Mouse (Mus musculus): ENCODE measurements around the gene Disp2. TPM values are rescaled to one million over a fixed set of nuclear protein-coding genes. Genes with fewer than 3 reads are reported as not detected.

Gene Disp2
- polyA plus RNA-seq, 1 experiment from 2014 or later: 2.3 TPM

DNA sequence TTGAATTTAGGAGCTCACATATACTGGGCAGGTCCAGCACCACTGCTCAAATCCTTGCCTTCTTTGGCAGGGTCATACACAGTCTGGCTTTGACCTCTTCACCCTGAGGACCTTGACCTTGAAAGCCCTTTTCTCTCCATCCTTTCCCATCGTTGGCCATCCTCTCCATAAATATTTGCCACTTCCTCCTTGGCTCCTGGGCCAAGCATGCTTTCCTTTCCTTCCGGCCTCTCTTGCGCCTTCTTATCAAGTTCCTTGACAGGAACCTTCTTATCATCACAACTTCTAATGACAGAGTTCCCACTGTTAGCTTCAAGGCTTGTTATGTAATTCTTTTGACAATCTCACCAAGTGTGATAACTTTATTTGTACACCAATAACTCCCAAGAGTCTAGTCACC lies 25.6 kb downstream of the Disp2 start:
- no peaks in the 10 kb centered on the region for H3K36me3 ChIP-seq (ENCODE audit: control insufficient read depth, insufficient read depth, low read length)
- H3K9ac ChIP-seq (ENCODE audit: low read depth, low read length): no peak overlapping the region
- no peak overlapping the region for H3K4me3 ChIP-seq (ENCODE audit: low read depth, low read length)
- WGBS: 68% methylated on average over 3 of the region's 3 CpGs
- H3K4me1 ChIP-seq (ENCODE audit: control insufficient read depth, insufficient read depth, low read length): no peaks in the 10 kb centered on the region
- H3K9me3 ChIP-seq (ENCODE audit: control insufficient read depth, low read length): no peaks in the 10 kb centered on the region
- H3K27ac ChIP-seq (replicated peaks; ENCODE audit: low read depth, low read length): no peak overlapping the region
- H3K4me2 ChIP-seq (ENCODE audit: low read depth, low read length): no peak overlapping the region
- no peaks in the 10 kb centered on the region for H3K27me3 ChIP-seq (replicated peaks; ENCODE audit: control insufficient read depth, insufficient read depth, low read length)
- no peak for ATAC-seq (ENCODE audit: low read depth)
- DNase-seq (ENCODE audit: low spot score): no peak

DNA sequence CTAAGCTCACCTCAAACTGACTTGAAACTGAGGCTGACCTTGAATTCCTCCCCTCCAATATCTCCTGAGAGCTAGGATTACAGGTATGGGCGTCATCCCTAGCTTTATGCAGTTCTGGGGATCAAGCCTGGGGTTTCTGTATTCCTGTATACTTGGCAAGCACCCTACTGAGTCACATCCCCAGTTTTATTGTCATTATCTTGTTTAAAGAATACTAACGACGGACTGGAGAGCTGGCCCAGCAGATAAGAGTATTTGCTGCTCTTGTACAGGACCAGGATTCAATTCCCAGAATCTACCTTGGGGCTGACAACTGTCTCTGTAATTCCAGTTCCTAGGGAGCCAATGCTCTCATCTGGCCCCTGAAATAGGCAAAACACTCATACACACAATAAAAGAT lies 26.2 kb downstream of the Disp2 start:
- 45% methylated on average over 3 of the region's 3 CpGs for WGBS
- H3K4me3 ChIP-seq (ENCODE audit: low read depth, low read length): no peak overlapping the region
- DNase-seq (ENCODE audit: low spot score): no peak
- H3K9me3 ChIP-seq (ENCODE audit: control insufficient read depth, low read length): no peaks in the 10 kb centered on the region
- no peak for ATAC-seq (ENCODE audit: low read depth)
- H3K4me2 ChIP-seq (ENCODE audit: low read depth, low read length): no peak overlapping the region
- H3K9ac ChIP-seq (ENCODE audit: low read depth, low read length): no peak overlapping the region
- H3K27me3 ChIP-seq (replicated peaks; ENCODE audit: control insufficient read depth, insufficient read depth, low read length): no peaks in the 10 kb centered on the region
- no peaks in the 10 kb centered on the region for H3K4me1 ChIP-seq (ENCODE audit: control insufficient read depth, insufficient read depth, low read length)
- no peak overlapping the region for H3K27ac ChIP-seq (replicated peaks; ENCODE audit: low read depth, low read length)
- no peaks in the 10 kb centered on the region for H3K36me3 ChIP-seq (ENCODE audit: control insufficient read depth, insufficient read depth, low read length)

DNA sequence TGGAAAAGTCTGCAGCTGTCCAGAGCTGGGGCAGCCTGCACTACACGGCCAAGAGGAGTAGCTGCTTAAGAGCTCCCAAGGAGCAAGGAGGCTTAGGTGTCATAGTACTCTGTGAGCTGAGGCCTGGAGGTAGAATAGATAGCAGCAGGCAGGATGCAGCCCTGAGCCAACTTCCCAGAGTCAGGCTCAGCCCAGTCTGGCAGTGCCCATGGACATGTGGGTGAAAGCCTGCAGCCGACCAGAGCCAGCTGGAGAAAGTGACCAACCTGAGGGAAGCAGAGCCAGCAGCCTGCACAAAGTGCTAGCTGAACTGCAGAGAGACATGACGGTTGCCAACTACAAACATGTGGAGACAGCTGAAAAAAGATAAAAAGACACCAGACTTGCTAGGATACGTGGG lies 27.3 kb downstream of the Disp2 start:
- Histone ChIP-seq H3K4me3 (ENCODE audit: low read depth, low read length) (no peak overlapping the region), H3K36me3 (ENCODE audit: control insufficient read depth, insufficient read depth, low read length) (no peaks in the 10 kb centered on the region), H3K9me3 (ENCODE audit: control insufficient read depth, low read length) (no peaks in the 10 kb centered on the region), H3K27me3 (replicated peaks; ENCODE audit: control insufficient read depth, insufficient read depth, low read length) (no peaks in the 10 kb centered on the region), H3K27ac (replicated peaks; ENCODE audit: low read depth, low read length) (no peak overlapping the region), H3K9ac (ENCODE audit: low read depth, low read length) (no peak overlapping the region), H3K4me2 (ENCODE audit: low read depth, low read length) (no peak overlapping the region), H3K4me1 (ENCODE audit: control insufficient read depth, insufficient read depth, low read length) (no peaks in the 10 kb centered on the region)
- ATAC-seq (ENCODE audit: low read depth) (no peak), DNase-seq (ENCODE audit: low spot score) (no peak)
- WGBS: 53% methylated on average over 4 of the region's 4 CpGs

DNA sequence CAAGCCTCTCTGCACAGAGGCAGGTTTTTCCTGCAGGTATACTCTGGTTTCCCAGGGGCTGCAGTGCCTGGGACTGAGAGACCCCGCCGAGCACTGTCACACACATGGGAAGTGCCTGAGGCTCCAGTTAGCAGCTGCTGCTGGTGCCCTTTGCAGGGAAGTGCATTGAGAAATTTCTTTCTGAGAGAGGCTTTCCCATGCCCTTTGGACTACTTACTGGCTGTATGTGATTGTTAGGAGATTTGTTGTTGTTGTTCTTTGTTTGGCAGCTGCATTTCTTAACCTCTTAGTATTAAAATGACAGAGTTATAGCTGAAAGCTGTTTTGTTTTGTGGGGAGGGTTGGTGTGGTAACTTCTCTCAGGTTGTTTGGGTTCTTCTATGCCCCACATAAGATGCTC lies 31.3 kb downstream of the Disp2 start:
- H3K9me3 ChIP-seq (ENCODE audit: control insufficient read depth, low read length): no peaks in the 10 kb centered on the region
- H3K9ac ChIP-seq (ENCODE audit: low read depth, low read length): no peak overlapping the region
- H3K36me3 ChIP-seq (ENCODE audit: control insufficient read depth, insufficient read depth, low read length): no peaks in the 10 kb centered on the region
- no peaks in the 10 kb centered on the region for H3K27me3 ChIP-seq (replicated peaks; ENCODE audit: control insufficient read depth, insufficient read depth, low read length)
- H3K4me1 ChIP-seq (ENCODE audit: control insufficient read depth, insufficient read depth, low read length): peaks cover 5% of the 10 kb centered on the region; the same call in 1 of the 2 replicates
- WGBS: 6% methylated on average over 2 of the region's 2 CpGs
- no peak overlapping the region for H3K4me3 ChIP-seq (ENCODE audit: low read depth, low read length)
- ATAC-seq (ENCODE audit: low read depth): no peak
- DNase-seq (ENCODE audit: low spot score): no peak
- no peak overlapping the region for H3K4me2 ChIP-seq (ENCODE audit: low read depth, low read length)
- H3K27ac ChIP-seq (replicated peaks; ENCODE audit: low read depth, low read length): no peak overlapping the region

DNA sequence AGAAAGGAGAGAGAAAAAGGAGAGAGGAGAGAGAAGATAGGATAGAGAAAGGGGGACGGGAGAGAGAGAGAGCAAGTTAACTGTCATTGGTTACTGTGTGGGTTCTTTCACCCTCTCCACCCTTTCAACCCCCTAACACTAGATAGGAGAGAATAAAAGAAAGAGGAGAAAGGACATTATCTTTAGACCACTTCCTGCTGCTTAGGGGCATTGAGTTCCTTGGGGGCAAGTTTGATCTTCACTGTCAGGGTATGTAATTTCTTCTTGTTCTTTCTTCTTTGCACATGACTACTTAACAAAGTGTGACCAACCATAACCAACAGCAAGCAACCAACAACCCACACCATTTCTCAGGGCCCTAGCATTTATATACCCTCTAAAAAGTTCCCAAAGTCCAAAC lies 33.2 kb downstream of the Disp2 start:
- Histone ChIP-seq H3K4me2 (ENCODE audit: low read depth, low read length) (no peak overlapping the region), H3K27me3 (replicated peaks; ENCODE audit: control insufficient read depth, insufficient read depth, low read length) (no peaks in the 10 kb centered on the region), H3K36me3 (ENCODE audit: control insufficient read depth, insufficient read depth, low read length) (peaks cover 10% of the 10 kb centered on the region), H3K27ac (replicated peaks; ENCODE audit: low read depth, low read length) (no peak overlapping the region), H3K4me1 (ENCODE audit: control insufficient read depth, insufficient read depth, low read length) (peaks cover 5% of the 10 kb centered on the region; the same call in 1 of the 2 replicates), H3K9me3 (ENCODE audit: control insufficient read depth, low read length) (no peaks in the 10 kb centered on the region), H3K4me3 (ENCODE audit: low read depth, low read length) (no peak overlapping the region), H3K9ac (ENCODE audit: low read depth, low read length) (no peak overlapping the region)
- ATAC-seq (ENCODE audit: low read depth) (no peak), DNase-seq (ENCODE audit: low spot score) (no peak)
- WGBS: 75% methylated on average over 1 of the region's 1 CpGs

DNA sequence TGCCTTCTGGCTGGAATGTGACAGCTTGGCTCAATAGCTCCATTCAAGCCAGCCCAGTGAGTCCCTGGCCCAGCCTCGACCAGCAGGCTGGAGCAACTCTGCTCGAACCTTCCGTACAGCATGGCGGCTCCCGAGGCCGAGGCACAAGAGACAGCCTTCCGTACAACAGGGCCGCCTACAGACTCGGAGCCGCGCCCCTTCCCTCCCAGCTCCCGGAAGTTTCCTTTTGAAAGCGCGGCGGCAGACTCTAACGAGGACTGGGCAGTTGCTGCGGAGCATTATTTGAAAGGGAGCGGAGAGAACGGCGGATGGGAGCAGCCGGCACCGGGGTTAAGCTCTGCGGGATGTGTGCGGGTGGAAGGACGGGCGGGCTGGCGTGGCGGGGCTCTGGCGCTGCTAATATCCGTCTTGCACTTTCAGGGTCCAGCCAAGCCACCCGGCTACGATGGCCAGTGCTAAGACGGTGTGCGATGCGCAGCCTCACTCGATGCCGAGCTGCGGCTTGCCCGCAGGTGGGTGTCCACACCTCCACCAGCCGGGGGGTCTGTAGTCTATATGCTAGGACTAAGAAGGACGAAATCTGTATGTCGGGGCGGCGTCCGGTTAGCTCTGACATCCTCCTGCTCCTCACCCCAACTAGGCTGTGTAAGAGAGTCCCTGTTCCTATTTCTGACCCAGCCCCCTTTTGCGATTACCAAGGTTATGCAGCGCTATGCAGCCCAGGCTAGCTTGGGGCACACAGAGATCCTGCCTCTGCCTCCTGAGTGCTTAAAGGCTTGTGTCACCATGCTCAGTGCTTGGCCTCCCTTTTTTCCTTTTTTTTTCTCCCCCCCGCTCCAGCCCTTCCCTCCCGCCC lies 34.7 kb downstream of the Disp2 start, which contains the start of gene Knstrn:
Gene Knstrn (plus strand): TSS at position 23 of the 856 bp plus-strand sequence.
- WGBS: under 1% methylated on average over 47 of the region's 49 CpGs
- peak; percentile 98 for ATAC-seq (ENCODE audit: low read depth)
- H3K27me3 ChIP-seq (replicated peaks; ENCODE audit: control insufficient read depth, insufficient read depth, low read length): no peaks in the 10 kb centered on the region
- H3K27ac ChIP-seq (replicated peaks; ENCODE audit: low read depth, low read length): peak within 1 kb of the TSS; percentile 65; the same call in 1 of the 2 replicates
- peaks cover 5% of the 10 kb centered on the region; the same call in 1 of the 2 replicates for H3K4me1 ChIP-seq (ENCODE audit: control insufficient read depth, insufficient read depth, low read length)
- peak within 1 kb of the TSS; percentile 75 for H3K4me3 ChIP-seq (ENCODE audit: low read depth, low read length)
- H3K36me3 ChIP-seq (ENCODE audit: control insufficient read depth, insufficient read depth, low read length): peaks cover 25% of the 10 kb centered on the region
- peak; percentile 96 for DNase-seq (ENCODE audit: low spot score)
- peak within 1 kb of the TSS; percentile 84 for H3K9ac ChIP-seq (ENCODE audit: low read depth, low read length)
- H3K4me2 ChIP-seq (ENCODE audit: low read depth, low read length): peak within 1 kb of the TSS; percentile 92
- no peaks in the 10 kb centered on the region for H3K9me3 ChIP-seq (ENCODE audit: control insufficient read depth, low read length)

DNA sequence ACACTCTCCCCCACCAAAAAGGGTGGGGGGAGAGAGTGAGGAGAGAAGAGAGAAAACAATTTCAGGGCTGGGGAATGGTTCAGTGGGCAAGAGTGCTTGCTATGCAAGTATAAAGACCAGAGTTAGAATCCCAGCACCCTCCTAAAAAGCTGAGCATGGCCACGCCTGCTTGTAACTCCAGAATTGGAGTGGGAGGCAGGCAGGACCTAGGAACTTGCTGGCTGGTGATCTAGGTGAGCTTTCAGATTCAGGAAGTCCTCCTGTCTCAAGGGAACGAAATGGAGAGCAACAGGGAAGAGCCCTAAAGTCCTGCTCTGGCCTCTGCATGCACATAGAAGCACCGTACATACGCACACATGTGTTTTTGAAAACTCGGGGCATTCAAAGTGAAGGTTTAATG lies 43.3 kb downstream of the Disp2 start:
- H3K4me2 ChIP-seq (ENCODE audit: low read depth, low read length): no peak overlapping the region
- H3K27me3 ChIP-seq (replicated peaks; ENCODE audit: control insufficient read depth, insufficient read depth, low read length): no peaks in the 10 kb centered on the region
- 96% methylated on average over 5 of the region's 5 CpGs for WGBS
- ATAC-seq (ENCODE audit: low read depth): no peak
- no peaks in the 10 kb centered on the region for H3K4me1 ChIP-seq (ENCODE audit: control insufficient read depth, insufficient read depth, low read length)
- no peak for DNase-seq (ENCODE audit: low spot score)
- H3K9me3 ChIP-seq (ENCODE audit: control insufficient read depth, low read length): peaks cover 7% of the 10 kb centered on the region; the same call in 1 of the 2 replicates
- H3K27ac ChIP-seq (replicated peaks; ENCODE audit: low read depth, low read length): no peak overlapping the region
- H3K36me3 ChIP-seq (ENCODE audit: control insufficient read depth, insufficient read depth, low read length): peaks cover 64% of the 10 kb centered on the region
- no peak overlapping the region for H3K9ac ChIP-seq (ENCODE audit: low read depth, low read length)
- H3K4me3 ChIP-seq (ENCODE audit: low read depth, low read length): no peak overlapping the region

DNA sequence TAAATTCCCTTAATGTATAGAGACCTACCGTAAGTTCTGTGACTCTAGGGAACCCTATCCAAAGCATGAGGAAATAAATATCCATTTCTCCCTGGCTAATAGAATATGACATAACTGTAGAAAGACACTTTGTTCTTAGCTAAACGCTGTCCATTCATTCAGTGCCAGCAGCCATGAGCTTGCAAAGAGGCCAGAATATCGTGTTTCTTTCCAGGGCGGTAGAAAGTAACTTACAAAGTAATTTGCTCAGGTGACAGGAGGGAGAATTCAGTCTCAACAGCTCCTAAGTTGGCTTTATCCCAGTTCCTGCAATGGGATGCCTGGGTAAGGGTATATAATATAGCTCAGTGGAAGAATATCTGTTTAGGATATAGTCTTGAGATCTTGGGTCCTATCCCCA lies 44.9 kb downstream of the Disp2 start:
- Histone ChIP-seq H3K9me3 (ENCODE audit: control insufficient read depth, low read length) (peaks cover 7% of the 10 kb centered on the region; the same call in 1 of the 2 replicates), H3K4me2 (ENCODE audit: low read depth, low read length) (no peak overlapping the region), H3K27me3 (replicated peaks; ENCODE audit: control insufficient read depth, insufficient read depth, low read length) (no peaks in the 10 kb centered on the region), H3K36me3 (ENCODE audit: control insufficient read depth, insufficient read depth, low read length) (peaks cover 61% of the 10 kb centered on the region), H3K9ac (ENCODE audit: low read depth, low read length) (no peak overlapping the region), H3K4me1 (ENCODE audit: control insufficient read depth, insufficient read depth, low read length) (no peaks in the 10 kb centered on the region), H3K4me3 (ENCODE audit: low read depth, low read length) (no peak overlapping the region), H3K27ac (replicated peaks; ENCODE audit: low read depth, low read length) (no peak overlapping the region)
- DNase-seq (ENCODE audit: low spot score) (peak; percentile 56), ATAC-seq (ENCODE audit: low read depth) (peak; percentile 55; the same call in 1 of the 2 replicates)
- WGBS: 79% methylated on average over 4 of the region's 4 CpGs

DNA sequence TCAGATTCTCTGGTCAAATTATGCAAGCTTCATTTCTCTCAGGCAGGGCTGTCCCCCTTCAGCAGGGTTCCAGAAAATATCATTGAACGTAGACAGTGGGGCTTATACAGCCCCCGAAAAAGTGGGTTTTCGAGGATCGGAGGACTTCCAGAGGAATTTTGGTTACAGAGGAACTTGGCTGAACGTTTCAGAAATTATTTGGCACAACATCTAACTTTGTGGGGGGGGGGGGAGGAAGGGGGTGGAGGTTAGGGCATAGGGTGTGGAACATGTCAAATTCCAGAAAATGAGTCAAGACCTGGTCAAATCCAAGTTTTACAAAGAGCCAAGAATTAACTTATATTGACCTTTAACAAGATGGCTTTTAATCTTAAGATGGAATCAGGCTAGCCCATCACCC lies 49.6 kb downstream of the Disp2 start:
- no peak for DNase-seq (ENCODE audit: low spot score)
- peaks cover 7% of the 10 kb centered on the region; the same call in 1 of the 2 replicates for H3K9me3 ChIP-seq (ENCODE audit: control insufficient read depth, low read length)
- H3K27ac ChIP-seq (replicated peaks; ENCODE audit: low read depth, low read length): no peak overlapping the region
- H3K4me2 ChIP-seq (ENCODE audit: low read depth, low read length): no peak overlapping the region
- peaks cover 78% of the 10 kb centered on the region for H3K36me3 ChIP-seq (ENCODE audit: control insufficient read depth, insufficient read depth, low read length)
- 93% methylated on average over 5 of the region's 5 CpGs for WGBS
- no peak overlapping the region for H3K9ac ChIP-seq (ENCODE audit: low read depth, low read length)
- no peak for ATAC-seq (ENCODE audit: low read depth)
- no peak overlapping the region for H3K4me3 ChIP-seq (ENCODE audit: low read depth, low read length)
- H3K4me1 ChIP-seq (ENCODE audit: control insufficient read depth, insufficient read depth, low read length): no peaks in the 10 kb centered on the region
- no peaks in the 10 kb centered on the region for H3K27me3 ChIP-seq (replicated peaks; ENCODE audit: control insufficient read depth, insufficient read depth, low read length)

All from embryonic facial prominence, embryonic 14.5 days (tissue).